ENCODE assay signal across 21 mouse cellular contexts in the genomic region with DNA sequence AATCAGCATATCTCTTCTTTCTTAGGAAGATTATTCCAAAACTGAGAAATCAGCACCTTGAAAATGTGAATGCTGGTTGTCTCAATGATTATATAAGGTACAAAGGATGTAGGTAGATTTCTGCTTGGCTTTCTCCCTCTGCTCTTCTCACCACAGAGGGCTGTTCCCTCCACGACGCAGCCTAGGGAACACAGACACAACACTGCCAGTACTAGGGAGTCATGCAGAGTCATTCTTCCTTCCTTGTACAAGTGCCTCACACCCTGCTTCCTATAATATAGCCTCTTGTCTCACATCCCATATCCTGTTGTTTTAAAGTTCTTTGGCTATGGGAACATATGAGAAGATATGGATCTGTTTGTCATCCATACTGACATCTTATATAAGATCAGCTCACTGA.
DNase-seq lines count a peak whose midpoint lies in the region; ATAC-seq and TF ChIP-seq lines count a peak whose summit lies in the region.
"Had no signal": no experiment of that assay in that cellular context is flagged by ENCODE, and none has a peak within 500 bp of the region (broad histone marks: within the 10 kb centered on the region; RNA-seq: fewer than 3 reads in every experiment).

No protein-coding gene starts in this region.

- no peak for TF ChIP-seq CTCF in liver, postnatal 0 days (IDR thresholded peaks at IDR 0.05; ENCODE audit: low read depth)
- TF ChIP-seq CTCF in brain, embryonic 14.5 days (IDR thresholded peaks at IDR 0.05; ENCODE audit: borderline replicate concordance, extremely low read depth, insufficient read depth, insufficient read length): no peak

- 44% methylated on average over 2 of the region's 2 CpGs for WGBS in liver, postnatal 0 days (ENCODE audit: insufficient replicate concordance)
- WGBS in liver, embryonic 11.5 days: 52% methylated on average over 2 of the region's 2 CpGs
- 40% methylated on average over 2 of the region's 2 CpGs for WGBS in forebrain, embryonic 15.5 days

- H3K27ac ChIP-seq in liver, postnatal 0 days (ENCODE audit: low read depth): no peak overlapping the region
- no peak overlapping the region for H3K27ac ChIP-seq in liver, embryonic 11.5 days (ENCODE audit: low read depth, low read length)
- no peak overlapping the region for H3K27ac ChIP-seq in forebrain, embryonic 15.5 days (replicated peaks)
- H3K27ac ChIP-seq: embryonic facial prominence, embryonic 13.5 days; forebrain, embryonic 10.5 days; kidney, embryonic 15.5 days; liver, embryonic 15.5 days; lung, embryonic 15.5 days had no signal

- intact Hi-C loops in heart, postnatal 36 days (cut with DNase I): no loop called here

- H3K4me3 ChIP-seq in liver, postnatal 0 days (ENCODE audit: low read depth, low read length): no peak overlapping the region
- H3K4me3 ChIP-seq in liver, embryonic 11.5 days (ENCODE audit: low read depth, low read length): no peak overlapping the region
- peak overlapping the region; percentile 80 for H3K4me3 ChIP-seq in megakaryocyte, embryonic 14.5 days (replicated peaks)
- no peak overlapping the region for H3K4me3 ChIP-seq in forebrain, embryonic 15.5 days
- H3K4me3 ChIP-seq: embryonic facial prominence, embryonic 13.5 days; forebrain, embryonic 10.5 days; kidney, embryonic 15.5 days; liver, embryonic 15.5 days; lung, embryonic 15.5 days had no signal

- H3K27me3 ChIP-seq in liver, postnatal 0 days (ENCODE audit: insufficient read depth, low read length): no peaks in the 10 kb centered on the region
- H3K27me3 ChIP-seq in liver, embryonic 11.5 days (replicated peaks; ENCODE audit: control insufficient read depth, insufficient read depth, low read length): no peaks in the 10 kb centered on the region
- H3K27me3 ChIP-seq in megakaryocyte, embryonic 14.5 days (replicated peaks): peaks cover under 1% of the 10 kb centered on the region
- H3K27me3 ChIP-seq in forebrain, embryonic 15.5 days: no peaks in the 10 kb centered on the region
- H3K27me3 ChIP-seq: CH12.LX; embryonic facial prominence, embryonic 13.5 days; kidney, embryonic 15.5 days; liver, embryonic 15.5 days; lung, embryonic 15.5 days had no signal

- no peaks in the 10 kb centered on the region for H3K9me3 ChIP-seq in liver, postnatal 0 days (ENCODE audit: low read length)
- no peaks in the 10 kb centered on the region for H3K9me3 ChIP-seq in liver, embryonic 11.5 days (ENCODE audit: control insufficient read depth, low read length)
- no peaks in the 10 kb centered on the region for H3K9me3 ChIP-seq in megakaryocyte, embryonic 14.5 days
- H3K9me3 ChIP-seq in forebrain, embryonic 15.5 days: no peaks in the 10 kb centered on the region
- H3K9me3 ChIP-seq: embryonic facial prominence, embryonic 13.5 days; forebrain, embryonic 10.5 days; kidney, embryonic 15.5 days; liver, embryonic 15.5 days; lung, embryonic 15.5 days had no signal

- no peak for TF ChIP-seq POLR2A in brain, embryonic 14.5 days (IDR thresholded peaks at IDR 0.05; ENCODE audit: borderline replicate concordance, extremely low read depth, insufficient read depth, insufficient read length, poor library complexity, severe bottlenecking)

- no peaks in the 10 kb centered on the region for H3K4me1 ChIP-seq in liver, postnatal 0 days (ENCODE audit: insufficient read depth)
- H3K4me1 ChIP-seq in liver, embryonic 11.5 days (replicated peaks; ENCODE audit: control insufficient read depth, insufficient read depth, low read length): no peaks in the 10 kb centered on the region
- peaks cover 15% of the 10 kb centered on the region for H3K4me1 ChIP-seq in megakaryocyte, embryonic 14.5 days
- H3K4me1 ChIP-seq in forebrain, embryonic 15.5 days: no peaks in the 10 kb centered on the region
- H3K4me1 ChIP-seq: embryonic facial prominence, embryonic 13.5 days; kidney, embryonic 15.5 days; liver, embryonic 15.5 days; lung, embryonic 15.5 days had no signal

- no peaks in the 10 kb centered on the region for H3K36me3 ChIP-seq in liver, postnatal 0 days (replicated peaks; ENCODE audit: insufficient read depth, low read length)
- H3K36me3 ChIP-seq in liver, embryonic 11.5 days (ENCODE audit: control insufficient read depth, insufficient read depth, low read length): no peaks in the 10 kb centered on the region
- H3K36me3 ChIP-seq in megakaryocyte, embryonic 14.5 days (replicated peaks; ENCODE audit: low read length): no peaks in the 10 kb centered on the region
- no peaks in the 10 kb centered on the region for H3K36me3 ChIP-seq in forebrain, embryonic 15.5 days
- H3K36me3 ChIP-seq: embryonic facial prominence, embryonic 13.5 days; forebrain, embryonic 10.5 days; kidney, embryonic 15.5 days; liver, embryonic 15.5 days; lung, embryonic 15.5 days had no signal

- no peak overlapping the region for H3K4me2 ChIP-seq in liver, postnatal 0 days (ENCODE audit: low read depth, low read length)
- no peak overlapping the region for H3K4me2 ChIP-seq in liver, embryonic 11.5 days
- H3K4me2 ChIP-seq in forebrain, embryonic 15.5 days (replicated peaks): no peak overlapping the region
- H3K4me2 ChIP-seq: embryonic facial prominence, embryonic 13.5 days; kidney, embryonic 15.5 days; liver, embryonic 15.5 days; lung, embryonic 15.5 days had no signal

- no peak for TF ChIP-seq EP300 in liver, postnatal 0 days (IDR thresholded peaks at IDR 0.05; ENCODE audit: low read depth)

- no peak overlapping the region for H3K9ac ChIP-seq in liver, postnatal 0 days (replicated peaks)
- no peak overlapping the region for H3K9ac ChIP-seq in liver, embryonic 11.5 days (ENCODE audit: low read depth, low read length)
- no peak overlapping the region for H3K9ac ChIP-seq in forebrain, embryonic 15.5 days (replicated peaks)
- H3K9ac ChIP-seq: embryonic facial prominence, embryonic 13.5 days; kidney, embryonic 15.5 days; liver, embryonic 15.5 days; lung, embryonic 15.5 days had no signal

- DNase-seq in embryo, embryonic 10.5 days (ENCODE audit: low spot score): peak; percentile 16
- no peak for DNase-seq in embryo, embryonic 9.5 days (ENCODE audit: extremely low spot score)
- no peak for DNase-seq in liver, postnatal 0 days
- DNase-seq in liver, embryonic 11.5 days (ENCODE audit: low spot score): no peak
- peak; percentile 9 for DNase-seq in brain, embryonic 14.5 days (ENCODE audit: low read depth)
- no peak for DNase-seq in heart, postnatal 36 days
- DNase-seq: adrenal gland, adult 2 months; cerebellum, adult 8-10 months; kidney, adult 18-20 months; kidney, postnatal 25 days; liver had no signal

- peak; percentile 41; the same call in 1 of the 2 replicates for ATAC-seq in liver, postnatal 0 days
- ATAC-seq in liver, embryonic 11.5 days (replicated peaks; ENCODE audit: low FRiP score): no peak
- no peak for ATAC-seq in forebrain, embryonic 15.5 days (replicated peaks)
- ATAC-seq: activated CD4-positive, CD25-positive, alpha-beta regulatory T cell, adult 4 months; forebrain, embryonic 16.5 days had no signal

Comparison
In these comparisons a context has a peak if more than half of its experiments do, and no peak if none do; other contexts are left out.
1. DNase-seq: peak in embryo, embryonic 10.5 days (single experiment) and brain, embryonic 14.5 days (single experiment); none in embryo, embryonic 9.5 days (single experiment), liver, postnatal 0 days (single experiment), liver, embryonic 11.5 days (single experiment) and heart, postnatal 36 days (0 of 2).